Mouse (Mus musculus) c-Kit-positive CD71-negative TER-119-negative erythroid progenitor cells, embryonic 14.5 days (primary cell): ENCODE measurements around the gene Agap1.

Experiments
- DNase-seq: peaks from one replicate; pipeline ENCODE4 v3.0.0-alpha.2; 2013; ENCODE audit warnings: low read depth

Gene Agap1

DNA sequence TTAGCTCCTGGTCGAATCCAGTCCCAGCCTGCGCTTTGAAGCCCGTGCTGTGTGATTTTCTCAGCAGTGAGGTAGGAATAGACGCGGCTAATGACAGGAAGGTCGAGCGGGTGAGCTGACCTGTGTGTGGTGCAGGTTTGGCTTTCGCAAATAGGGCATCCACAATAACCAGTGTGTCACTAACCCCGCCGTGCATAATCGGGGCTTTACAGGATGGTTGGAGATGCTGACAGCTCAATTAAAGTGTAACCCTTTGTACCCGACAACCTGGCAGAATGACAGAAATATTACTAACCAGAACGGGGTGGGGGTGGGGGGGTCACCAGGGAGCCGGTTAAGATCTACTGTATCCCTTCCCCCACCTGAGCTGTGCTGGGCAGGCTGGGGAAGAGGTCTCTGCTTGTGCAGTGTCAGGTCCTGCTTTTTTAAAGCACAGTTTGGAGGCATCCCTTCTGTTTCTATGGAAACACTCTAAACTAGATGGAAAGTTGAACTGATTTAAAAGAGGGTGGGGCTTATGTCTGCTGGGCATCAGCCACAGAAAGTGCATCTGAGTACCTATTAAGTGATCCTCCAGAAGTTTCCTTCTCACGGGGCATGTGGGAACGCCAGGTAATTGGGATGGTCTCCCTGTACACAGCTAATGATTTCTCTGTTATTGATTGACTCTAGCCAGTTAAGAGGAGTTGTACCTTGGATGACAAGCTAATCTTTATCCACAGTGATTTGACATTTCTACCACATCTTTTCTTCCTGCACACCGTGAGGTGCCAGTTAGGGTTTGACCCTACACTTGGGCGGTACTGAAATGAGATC lies 259.8 kb downstream of the Agap1 start:
- no peak for DNase-seq

DNA sequence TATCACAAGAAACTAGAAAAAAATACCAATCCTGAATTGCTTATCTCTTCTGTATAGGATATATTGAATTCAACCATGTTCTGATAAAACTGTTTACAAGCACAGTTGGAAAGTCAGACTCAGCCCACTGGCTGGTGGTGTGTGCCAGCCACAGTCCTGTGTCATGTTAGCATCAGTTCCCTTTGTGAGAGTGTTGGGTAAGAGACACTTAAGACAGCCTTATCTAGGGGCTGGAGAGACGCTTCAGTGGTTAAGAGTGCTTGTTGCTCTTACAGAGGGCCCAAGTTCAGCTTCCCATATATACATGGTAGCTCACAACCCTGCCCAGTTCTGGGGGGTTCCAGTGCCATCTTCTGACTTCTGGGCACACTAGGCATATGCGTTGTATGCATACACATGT lies 261.6 kb downstream of the Agap1 start:
- no peak for DNase-seq

DNA sequence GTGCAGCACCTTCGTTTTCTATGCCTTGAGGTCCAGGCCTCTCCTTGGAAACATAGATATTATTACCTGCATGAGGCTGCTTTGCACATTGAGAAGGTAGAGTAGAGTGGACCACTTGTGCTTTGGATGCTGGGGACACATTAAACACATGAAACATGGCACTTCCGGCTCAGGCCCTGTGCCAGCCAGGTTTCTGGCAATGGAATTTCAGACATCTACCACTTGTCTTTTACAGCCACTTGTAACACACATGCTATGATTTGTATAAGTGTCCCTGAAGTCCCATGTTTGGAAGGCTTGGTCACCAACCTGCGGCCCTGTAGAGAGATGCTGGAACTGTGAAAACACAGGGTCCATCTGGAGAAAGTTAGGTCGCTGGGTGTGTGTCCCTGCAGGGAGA lies 262.5 kb downstream of the Agap1 start:
- no peak for DNase-seq

DNA sequence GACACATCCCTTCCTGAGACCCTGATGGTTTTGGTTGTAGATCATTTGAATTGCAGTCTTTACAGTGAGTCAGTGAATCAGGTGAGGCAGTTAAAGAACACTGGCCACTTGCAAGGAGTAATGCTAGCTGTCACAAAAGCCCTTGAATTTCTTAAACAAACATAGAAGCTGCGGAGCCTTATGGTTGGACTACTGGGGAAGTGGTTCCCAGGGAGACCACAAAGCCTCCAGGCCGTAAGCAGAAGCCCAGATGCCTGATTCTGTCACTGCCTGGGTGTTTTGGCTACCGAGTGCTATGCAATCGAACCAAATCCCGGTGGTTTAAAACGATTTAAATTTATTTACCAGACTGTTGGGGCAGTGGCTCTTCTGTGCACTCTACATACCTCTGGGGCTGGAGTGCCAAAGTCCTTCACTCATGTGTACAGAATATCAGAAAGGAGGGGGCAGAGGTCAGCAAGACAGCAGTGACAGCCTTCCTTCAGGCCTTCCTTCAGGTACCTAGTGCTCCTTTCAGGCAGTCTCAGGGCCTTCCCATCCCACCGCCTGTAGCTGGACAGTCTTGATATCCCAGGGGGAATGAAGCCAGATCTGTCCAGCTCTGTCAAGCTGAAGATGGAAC lies 264.3 kb downstream of the Agap1 start:
- DNase-seq = no peak

GRCm38 (mm10) chr1:89724141-89724540 lies 269.5 kb downstream of the Agap1 start:
- DNase-seq = no peak

GRCm38 (mm10) chr1:89724555-89724954 lies 269.9 kb downstream of the Agap1 start:
- no peak for DNase-seq

- DNase-seq = no peak
Measured at GRCm38 (mm10) chr1:89724957-89725356, 270.4 kb downstream of the Agap1 start.

- DNase-seq = no peak
Measured at GRCm38 (mm10) chr1:89728481-89728880, 273.9 kb downstream of the Agap1 start.

- DNase-seq = peak; percentile 22
Measured at GRCm38 (mm10) chr1:89730589-89731195, 276.1 kb downstream of the Agap1 start.

DNA sequence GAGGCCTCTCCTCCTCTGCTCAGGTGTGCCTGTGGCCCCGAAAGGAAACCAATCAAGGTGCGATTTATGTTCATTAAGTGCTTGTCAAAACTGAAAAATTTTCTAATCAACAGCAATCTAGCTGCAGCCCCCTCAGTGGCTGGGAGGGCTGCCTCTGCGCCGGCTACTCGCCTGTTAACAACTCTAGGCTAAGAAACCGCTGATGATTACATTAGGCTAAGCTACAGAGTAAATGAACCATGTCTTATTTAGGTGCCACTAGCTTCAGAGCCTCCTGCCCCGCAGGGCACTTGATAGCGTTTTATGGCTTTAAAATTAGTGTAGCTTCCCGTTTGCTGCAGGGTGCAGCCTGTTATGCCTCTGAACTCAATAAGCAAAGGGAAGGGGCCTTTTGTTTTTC lies 279.8 kb downstream of the Agap1 start:
- no peak for DNase-seq

- DNase-seq = no peak
Measured at GRCm38 (mm10) chr1:89735146-89735545, 280.5 kb downstream of the Agap1 start.

- no peak for DNase-seq
Measured at GRCm38 (mm10) chr1:89736021-89736420, 281.4 kb downstream of the Agap1 start.

DNA sequence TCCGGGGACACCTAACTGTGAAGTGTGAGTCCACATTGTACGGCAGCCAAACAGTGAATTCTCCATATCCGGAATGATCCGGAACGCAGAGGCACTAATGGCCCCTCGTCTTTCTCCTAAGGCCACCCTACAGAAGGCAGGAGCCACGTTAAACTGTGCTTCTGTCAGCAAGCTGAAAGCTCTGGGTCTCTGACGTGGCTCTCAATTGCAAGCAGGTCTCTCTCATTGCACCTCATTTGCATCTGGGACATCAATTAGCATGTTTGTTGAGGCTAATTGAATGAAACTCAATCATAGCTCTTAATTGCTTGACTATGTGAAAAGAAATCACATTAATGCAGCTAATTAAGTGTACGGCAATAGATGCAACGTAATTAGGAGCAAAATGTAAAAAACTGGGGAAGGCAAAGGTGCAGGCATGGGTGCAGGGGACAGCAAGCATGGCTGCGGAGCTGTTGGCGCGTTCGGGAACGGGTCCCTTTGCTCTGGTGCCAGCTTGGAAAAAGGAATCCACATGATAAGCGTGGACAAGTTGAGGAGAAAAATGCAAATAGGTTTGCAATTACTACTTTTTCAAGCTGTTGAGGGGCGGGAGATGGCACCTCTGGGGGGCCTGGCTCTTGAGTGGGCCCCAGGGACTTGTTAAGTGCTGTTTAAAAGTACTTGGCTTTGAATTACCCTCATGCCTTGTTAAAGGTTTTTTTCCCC lies 284.6 kb downstream of the Agap1 start:
- no peak for DNase-seq

- no peak for DNase-seq
Measured at GRCm38 (mm10) chr1:89739775-89740099, 285.1 kb downstream of the Agap1 start.

- no peak for DNase-seq
Measured at GRCm38 (mm10) chr1:89742359-89742758, 287.8 kb downstream of the Agap1 start.

- no peak for DNase-seq
Measured at GRCm38 (mm10) chr1:89746171-89746570, 291.6 kb downstream of the Agap1 start.

DNA sequence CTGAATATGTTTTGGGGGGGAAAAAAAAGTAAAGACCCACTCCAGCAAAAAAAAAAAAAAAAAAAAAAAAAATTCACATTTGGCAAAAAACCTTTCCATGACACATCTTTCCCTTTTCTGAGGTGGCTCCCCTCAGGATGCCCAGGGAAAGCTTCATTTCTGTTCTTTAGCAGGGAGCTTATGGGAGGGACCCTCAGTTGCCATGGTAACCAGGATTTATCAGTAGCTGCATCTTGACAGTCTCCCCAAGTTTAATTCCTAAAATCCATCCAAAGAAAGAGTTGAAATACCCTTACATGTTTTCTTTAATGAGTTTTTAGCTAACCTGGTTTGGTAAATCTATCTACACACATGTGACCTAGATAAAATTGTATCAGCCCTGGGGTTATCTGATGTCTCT lies 295.1 kb downstream of the Agap1 start:
- no peak for DNase-seq

DNA sequence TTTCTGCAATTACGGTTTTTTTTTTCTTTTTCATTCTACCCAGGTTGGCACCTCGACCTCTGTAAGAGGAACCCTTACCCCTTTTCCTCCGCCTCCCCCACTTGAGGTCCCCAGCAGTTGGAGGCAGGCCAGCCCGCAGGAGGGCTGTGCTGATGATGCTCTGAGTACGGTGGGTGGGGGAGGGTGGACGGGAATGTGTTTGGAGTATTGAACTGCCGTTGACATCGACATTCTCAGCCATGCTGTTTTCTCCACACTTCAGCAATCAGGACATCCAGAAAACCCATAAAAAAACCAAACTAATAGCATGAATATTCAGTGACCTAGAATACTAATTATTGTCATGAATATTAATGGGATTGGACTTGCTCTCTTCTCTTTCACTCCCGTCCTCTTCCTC lies 295.9 kb downstream of the Agap1 start:
- no peak for DNase-seq

- DNase-seq = no peak
Measured at GRCm38 (mm10) chr1:89750921-89751320, 296.3 kb downstream of the Agap1 start.

DNA sequence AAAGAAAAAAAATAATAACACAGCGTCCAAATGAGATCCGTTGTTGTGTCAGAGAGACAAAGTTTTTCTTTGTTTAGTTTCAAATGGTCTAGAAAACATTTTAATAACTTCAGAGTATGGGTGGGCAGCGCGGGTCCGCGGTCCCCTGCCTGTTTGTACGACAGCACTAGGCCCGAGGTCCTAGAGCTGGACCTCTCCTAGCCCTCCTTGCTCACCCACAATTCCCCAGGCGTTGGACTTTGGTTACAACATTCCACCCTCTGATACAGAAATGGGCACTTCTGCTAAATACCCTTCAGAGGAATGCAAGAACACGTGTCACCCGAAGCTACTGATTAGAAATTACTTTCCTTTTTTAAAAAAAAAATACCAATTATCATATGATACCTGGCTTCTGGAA lies 296.7 kb downstream of the Agap1 start:
- no peak for DNase-seq

DNA sequence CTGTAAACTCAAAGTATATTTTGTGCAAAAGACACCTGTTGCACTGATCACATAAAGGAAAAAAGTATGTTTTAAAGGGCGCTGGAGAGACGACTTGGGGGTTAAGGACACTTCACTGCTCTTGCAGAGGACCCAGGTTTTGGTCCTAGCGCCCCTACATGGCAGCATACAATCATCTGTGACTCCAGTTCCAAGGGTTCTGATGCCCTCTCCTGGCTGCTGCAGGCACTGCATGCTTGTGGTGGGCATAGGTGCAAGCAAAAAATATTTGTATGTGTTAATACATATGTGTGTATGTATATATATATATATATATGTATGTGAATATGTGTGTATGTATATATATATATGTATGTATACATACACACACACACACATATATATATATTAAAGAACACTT lies 298.1 kb downstream of the Agap1 start:
- DNase-seq = no peak

DNA sequence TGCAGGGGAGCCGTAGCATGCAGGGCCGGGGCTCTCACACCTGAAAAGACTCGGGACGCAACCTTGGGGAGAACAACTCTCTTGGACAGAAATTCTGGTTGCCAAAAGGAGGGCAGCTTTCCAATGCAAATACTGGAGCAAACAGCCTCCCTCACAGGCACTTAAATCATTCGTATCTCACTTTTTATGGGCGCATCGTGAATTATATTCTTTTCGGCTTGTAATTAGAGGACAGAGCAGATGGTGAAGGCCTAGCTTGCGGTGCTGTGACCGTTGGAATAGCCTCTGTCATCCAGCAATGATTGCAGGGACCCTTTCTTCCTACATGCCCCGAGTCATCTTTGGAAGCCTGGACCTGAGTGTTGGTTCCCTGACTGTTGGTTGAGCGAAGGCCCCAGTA lies 300.8 kb downstream of the Agap1 start:
- no peak for DNase-seq

DNA sequence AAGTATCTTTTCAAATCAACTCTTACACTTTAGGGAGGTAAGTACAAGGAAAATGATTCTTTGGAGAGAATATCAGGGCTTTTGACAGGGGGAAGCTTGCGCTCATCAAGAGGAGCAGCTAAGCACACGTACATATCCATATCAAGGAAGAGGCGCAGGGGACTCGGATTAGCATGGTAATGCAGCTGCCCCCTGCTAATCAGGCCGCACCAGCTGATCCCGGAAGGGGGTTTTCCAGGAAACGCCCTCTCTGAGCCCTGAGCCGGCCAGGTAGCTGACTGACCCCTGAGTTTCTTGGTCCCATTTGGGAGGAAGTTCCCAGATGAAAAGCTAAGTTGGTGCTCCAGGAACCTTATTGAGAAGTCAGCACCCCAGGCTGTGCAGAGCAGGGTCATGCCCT lies 301.8 kb downstream of the Agap1 start:
- no peak for DNase-seq
